Mouse (Mus musculus): Measurements from ENCODE around the gene Psen2. TPM values are rescaled to one million over a fixed set of nuclear protein-coding genes. Genes with fewer than 3 reads are reported as not detected.

Gene Psen2
- 6.4 and 6.5 TPM in 2 replicates for polyA plus RNA-seq (2016; fragmentation: Nextera tagmentation; extraction: Ambion mirVana)

DNA sequence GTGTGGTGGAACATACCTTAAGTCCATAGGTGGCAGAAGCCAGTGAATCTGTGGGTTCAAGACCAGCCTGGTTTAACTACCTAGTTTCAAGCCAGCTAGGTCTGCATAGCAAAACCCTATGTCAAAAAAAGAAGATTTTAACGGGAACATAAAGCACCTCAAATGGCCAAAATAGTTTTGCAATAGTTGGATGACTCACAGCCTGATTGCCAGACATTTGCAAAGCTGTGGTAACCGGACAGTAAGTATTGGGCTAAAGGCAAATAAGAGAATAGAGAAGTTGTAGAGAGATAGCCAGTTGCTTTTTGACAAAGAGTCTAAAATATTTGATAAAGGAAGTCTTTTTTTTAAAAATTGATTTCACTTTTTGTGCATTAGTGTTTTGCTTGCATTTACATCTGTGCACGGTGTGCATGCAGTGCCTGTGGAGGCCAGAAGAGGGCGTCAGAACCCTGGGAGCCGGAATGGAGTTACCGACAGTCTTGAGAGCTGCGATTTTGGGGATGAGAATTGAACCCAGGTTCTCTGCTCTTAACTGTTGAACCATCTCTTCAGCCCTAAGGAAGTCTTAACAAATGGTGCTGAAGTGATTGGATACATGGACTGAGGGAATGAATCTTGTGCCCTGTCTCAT lies at the start of gene Psen2:
Gene Psen2, minus strand, starts transcription at position 75 of the 634 bp plus-strand sequence.
- Histone ChIP-seq H3K9me3 (no peaks in the 10 kb centered on the region), H3K27ac (no peak within 1 kb of the TSS), H3K36me3 (replicated peaks) (no peaks in the 10 kb centered on the region), H3K4me1 (peaks cover 12% of the 10 kb centered on the region; the same call in 1 of the 2 replicates), H3K4me3 (no peak within 1 kb of the TSS), H3K27me3 (ENCODE audit: poor library complexity, severe bottlenecking) (peaks cover 27% of the 10 kb centered on the region)
- DNase-seq (ENCODE audit: extremely low spot score, low spot score): no peak
- WGBS: 21% methylated on average over 7 of the region's 7 CpGs

DNA sequence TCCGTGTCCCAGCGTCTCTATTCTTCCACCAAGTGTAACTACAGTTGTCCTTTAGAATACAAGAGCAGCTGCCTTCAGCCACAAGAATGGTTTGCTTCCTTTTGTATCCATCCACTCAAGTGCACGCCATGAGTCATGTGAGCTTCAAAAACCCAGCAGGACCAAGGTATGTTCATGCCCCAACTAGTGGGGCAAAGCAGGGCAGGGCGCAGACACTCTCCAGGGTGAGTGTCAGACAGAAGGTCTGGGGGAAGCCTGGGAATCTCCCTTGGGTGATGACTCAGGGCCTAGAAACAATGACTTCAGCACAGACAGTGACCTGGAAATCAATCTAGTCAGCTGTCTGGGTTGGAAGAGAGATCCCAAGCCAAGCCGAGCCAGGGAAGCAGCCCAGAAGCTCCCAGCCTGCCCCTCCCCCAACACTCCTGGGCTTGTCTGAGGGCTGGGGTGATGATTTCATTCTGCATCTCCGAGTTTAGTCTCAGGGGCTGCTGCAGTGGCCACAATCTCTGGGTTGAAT lies 49.6 kb upstream of the Psen2 start:
- Histone ChIP-seq H3K36me3 (replicated peaks) (no peaks in the 10 kb centered on the region), H3K27me3 (ENCODE audit: poor library complexity, severe bottlenecking) (peaks cover 17% of the 10 kb centered on the region), H3K4me1 (peaks cover 23% of the 10 kb centered on the region), H3K4me3 (peak overlapping the region; percentile 48; the same call in 1 of the 2 replicates), H3K9me3 (no peaks in the 10 kb centered on the region), H3K27ac (peak overlapping the region; percentile 66)
- WGBS: 41% methylated on average over 6 of the region's 6 CpGs
- peak; percentile 30 for DNase-seq (ENCODE audit: extremely low spot score, low spot score)

DNA sequence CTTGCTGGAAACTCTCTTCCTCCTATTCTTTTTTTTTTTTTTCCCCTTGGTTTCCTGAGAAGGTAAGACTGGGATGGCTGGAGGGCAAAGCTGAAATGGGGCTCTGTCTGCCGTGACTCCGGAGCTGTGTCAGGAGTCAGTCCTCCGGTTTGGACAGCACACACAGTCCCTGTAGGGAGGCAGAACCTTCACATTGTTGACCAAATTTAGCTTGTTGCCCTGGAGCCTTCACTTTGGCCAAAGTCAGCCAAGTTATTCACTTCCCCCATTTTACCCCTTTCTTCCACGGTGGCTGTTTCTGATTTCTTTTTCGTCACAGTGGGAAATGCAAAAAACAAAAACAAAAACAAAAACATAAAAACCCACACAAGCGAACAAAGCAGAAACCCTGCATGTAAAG lies 49.0 kb upstream of the Psen2 start:
- 64% methylated on average over 6 of the region's 6 CpGs for WGBS
- Histone ChIP-seq H3K36me3 (replicated peaks) (no peaks in the 10 kb centered on the region), H3K4me1 (peaks cover 23% of the 10 kb centered on the region), H3K27ac (peak overlapping the region; percentile 66), H3K9me3 (no peaks in the 10 kb centered on the region), H3K4me3 (no peak overlapping the region), H3K27me3 (ENCODE audit: poor library complexity, severe bottlenecking) (peaks cover 17% of the 10 kb centered on the region)
- no peak for DNase-seq (ENCODE audit: extremely low spot score, low spot score)

DNA sequence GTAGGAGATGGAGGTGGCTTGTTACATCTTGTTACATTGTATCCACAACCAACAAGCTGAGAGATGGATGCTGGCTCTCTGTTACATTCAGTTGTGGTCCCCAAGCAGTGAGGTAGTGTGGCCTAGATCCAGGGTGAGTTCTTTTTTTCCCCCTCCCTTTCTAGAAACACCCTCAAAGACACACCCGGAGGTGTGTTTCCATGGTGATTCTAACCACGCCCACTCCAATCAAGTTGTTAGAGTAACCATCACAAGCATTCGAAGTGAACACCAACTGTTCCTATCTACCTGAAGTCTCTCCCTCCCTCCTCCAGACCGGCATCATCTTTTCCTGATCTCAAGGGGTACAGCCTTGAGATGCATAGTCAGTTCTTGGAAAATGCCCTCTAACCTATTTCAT lies 45.7 kb upstream of the Psen2 start:
- WGBS: 81% methylated on average over 4 of the region's 4 CpGs
- no peaks in the 10 kb centered on the region for H3K36me3 ChIP-seq (replicated peaks)

DNA sequence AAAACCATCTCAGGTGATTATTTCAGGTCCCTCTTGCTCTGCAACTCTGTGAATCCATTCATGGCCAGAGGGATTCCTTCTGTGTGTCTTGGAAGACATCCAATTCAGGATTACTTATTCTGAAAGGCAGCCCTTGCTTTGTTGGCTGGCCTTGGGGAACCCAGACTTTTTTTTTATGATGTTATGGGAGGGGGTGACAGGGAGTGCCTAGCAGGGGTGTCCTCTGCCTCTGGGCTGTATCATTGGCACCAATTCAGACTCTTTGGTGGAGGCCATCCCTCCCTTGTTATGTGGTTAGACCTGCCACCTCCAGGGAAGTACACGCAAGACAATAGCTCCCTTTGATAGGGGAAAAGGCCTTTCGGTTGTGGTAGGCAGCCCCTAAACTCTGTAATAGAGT lies 44.4 kb upstream of the Psen2 start:
- H3K27me3 ChIP-seq (ENCODE audit: poor library complexity, severe bottlenecking): peaks cover 1% of the 10 kb centered on the region; the same call in 1 of the 2 replicates
- no peaks in the 10 kb centered on the region for H3K36me3 ChIP-seq (replicated peaks)
- H3K4me1 ChIP-seq: peaks cover 23% of the 10 kb centered on the region
- WGBS: 71% methylated on average over 2 of the region's 2 CpGs
- H3K9me3 ChIP-seq: no peaks in the 10 kb centered on the region
- H3K27ac ChIP-seq: no peak overlapping the region
- no peak for DNase-seq (ENCODE audit: extremely low spot score, low spot score)
- H3K4me3 ChIP-seq: no peak overlapping the region

More for the DNA sequence above, 45.7 kb upstream of the Psen2 start:
- Histone ChIP-seq H3K27ac (no peak overlapping the region), H3K27me3 (ENCODE audit: poor library complexity, severe bottlenecking) (peaks cover 9% of the 10 kb centered on the region; the same call in 1 of the 2 replicates), H3K4me3 (no peak overlapping the region), H3K9me3 (no peaks in the 10 kb centered on the region), H3K4me1 (peaks cover 24% of the 10 kb centered on the region)
- no peak for DNase-seq (ENCODE audit: extremely low spot score, low spot score)

DNA sequence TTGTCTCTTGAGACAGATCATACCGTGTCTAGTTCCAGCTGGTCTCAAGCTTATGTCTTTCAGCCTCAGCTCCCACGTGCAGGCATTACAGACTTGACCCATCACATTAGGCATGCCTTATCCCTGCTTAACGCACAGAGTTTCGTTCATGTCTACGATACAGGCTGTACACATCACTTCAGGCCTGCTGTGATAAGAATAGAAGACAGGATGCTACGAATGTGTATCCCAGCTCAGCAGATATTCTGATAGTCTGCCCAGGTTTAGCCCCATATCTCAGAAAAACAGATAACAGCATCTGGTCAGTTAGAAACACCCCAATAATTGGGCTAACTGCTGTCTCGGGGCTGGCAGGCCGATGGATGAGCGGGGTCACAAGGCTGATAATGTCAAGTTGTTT lies 43.7 kb upstream of the Psen2 start:
- WGBS: 94% methylated on average over 9 of the region's 9 CpGs
- H3K4me3 ChIP-seq: no peak overlapping the region

DNA sequence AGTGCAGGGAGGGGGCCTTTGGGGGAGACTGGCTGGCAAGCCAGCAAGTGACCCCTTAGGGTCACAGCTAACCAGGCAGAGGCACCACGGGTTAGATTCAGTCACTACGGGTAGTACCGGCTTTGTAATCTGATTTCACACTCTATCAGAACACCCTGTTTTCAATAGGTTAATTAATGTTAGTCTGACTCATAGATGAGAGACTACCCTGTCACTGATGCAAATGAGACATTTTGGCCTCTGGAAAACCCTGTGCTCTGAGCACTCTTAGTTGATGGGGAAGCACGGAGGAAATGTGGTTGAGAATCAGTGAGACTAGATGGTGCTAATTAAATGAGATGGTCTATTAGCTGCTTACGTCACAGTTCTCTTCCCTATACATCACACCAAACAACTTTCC lies 40.4 kb upstream of the Psen2 start:
- Histone ChIP-seq H3K27me3 (ENCODE audit: poor library complexity, severe bottlenecking) (no peaks in the 10 kb centered on the region), H3K36me3 (replicated peaks) (no peaks in the 10 kb centered on the region), H3K27ac (0 out of 2 replicates have a peak overlapping the region, but pooled peaks have one; percentile 56), H3K9me3 (no peaks in the 10 kb centered on the region), H3K4me1 (peaks cover 30% of the 10 kb centered on the region), H3K4me3 (no peak overlapping the region)
- no peak for DNase-seq (ENCODE audit: extremely low spot score, low spot score)
- 64% methylated on average over 5 of the region's 5 CpGs for WGBS

More for the DNA sequence above, 43.7 kb upstream of the Psen2 start:
- peaks cover 22% of the 10 kb centered on the region for H3K4me1 ChIP-seq
- H3K36me3 ChIP-seq (replicated peaks): no peaks in the 10 kb centered on the region
- no peak for DNase-seq (ENCODE audit: extremely low spot score, low spot score)
- no peak overlapping the region for H3K27ac ChIP-seq
- no peaks in the 10 kb centered on the region for H3K27me3 ChIP-seq (ENCODE audit: poor library complexity, severe bottlenecking)
- H3K9me3 ChIP-seq: no peaks in the 10 kb centered on the region

DNA sequence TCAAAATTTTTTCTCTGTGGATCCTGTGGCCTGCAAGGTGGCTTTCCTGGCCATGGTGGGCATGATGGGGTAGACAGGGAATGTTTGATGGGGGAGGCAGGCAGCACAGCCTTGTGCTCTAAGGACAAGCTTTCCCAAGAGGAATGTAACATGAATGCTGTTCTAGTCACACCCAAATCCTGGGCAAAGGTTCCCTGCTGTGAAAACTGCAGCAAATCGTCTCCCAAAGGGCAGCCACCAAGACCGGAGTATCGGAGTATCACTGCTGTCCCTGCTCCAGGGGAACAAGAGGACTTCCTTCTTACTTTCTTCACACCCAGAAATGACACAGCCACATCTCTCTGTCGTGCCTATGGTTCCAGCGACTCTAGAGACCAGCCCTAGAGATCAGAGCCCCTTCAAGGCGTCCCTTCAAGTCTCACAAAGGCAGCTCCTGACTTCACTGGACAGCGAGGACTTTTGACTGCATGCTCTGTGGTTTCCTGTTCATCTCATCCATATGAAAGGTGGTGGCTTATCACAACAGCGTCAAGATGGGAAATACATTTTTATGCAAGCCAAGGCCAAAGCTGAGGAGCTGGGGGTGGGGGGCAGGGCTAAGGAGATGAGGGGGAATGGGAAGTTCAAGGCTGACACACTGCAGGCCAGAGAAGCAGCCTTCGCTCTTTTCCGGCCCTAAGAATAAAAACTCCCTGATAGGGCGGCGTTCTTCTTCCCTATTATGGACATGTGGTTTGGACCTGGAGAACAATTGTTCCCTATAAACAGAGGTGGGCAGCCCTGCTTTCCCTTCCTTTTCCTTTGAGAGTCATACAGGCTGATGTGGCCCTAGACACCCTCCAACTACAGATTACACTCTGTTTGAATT lies 39.2 kb upstream of the Psen2 start:
- DNase-seq (ENCODE audit: extremely low spot score, low spot score): no peak
- H3K9me3 ChIP-seq: no peaks in the 10 kb centered on the region
- no peaks in the 10 kb centered on the region for H3K36me3 ChIP-seq (replicated peaks)
- no peak overlapping the region for H3K4me3 ChIP-seq
- 0 out of 2 replicates have a peak overlapping the region, but pooled peaks have one; percentile 1 for H3K27ac ChIP-seq
- H3K27me3 ChIP-seq (ENCODE audit: poor library complexity, severe bottlenecking): no peaks in the 10 kb centered on the region
- 73% methylated on average over 12 of the region's 12 CpGs for WGBS
- peaks cover 35% of the 10 kb centered on the region for H3K4me1 ChIP-seq

DNA sequence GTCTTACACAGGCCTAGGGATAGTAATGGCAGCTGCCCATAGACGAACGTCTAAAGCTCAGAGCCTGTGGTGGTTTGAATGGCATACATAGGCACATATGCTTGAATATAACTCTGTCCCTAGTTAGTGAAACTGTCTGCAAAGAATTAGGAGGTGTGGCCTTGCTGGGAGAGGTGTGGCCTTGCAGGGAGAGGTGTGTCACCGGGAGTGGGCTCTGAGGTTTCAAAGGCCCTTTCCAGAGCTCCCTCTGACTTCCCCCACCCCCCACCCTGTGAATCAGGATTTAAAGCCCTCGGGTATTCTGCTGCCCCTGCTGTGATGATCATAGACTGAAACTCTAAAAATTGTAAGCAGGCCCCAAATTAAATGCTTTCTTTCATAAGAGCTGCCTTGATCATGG lies 37.8 kb upstream of the Psen2 start:
- peaks cover 37% of the 10 kb centered on the region for H3K4me1 ChIP-seq
- WGBS: 56% methylated on average over 4 of the region's 4 CpGs
- H3K9me3 ChIP-seq: no peaks in the 10 kb centered on the region
- H3K4me3 ChIP-seq: no peak overlapping the region
- DNase-seq (ENCODE audit: extremely low spot score, low spot score): no peak
- no peaks in the 10 kb centered on the region for H3K36me3 ChIP-seq (replicated peaks)
- H3K27ac ChIP-seq: no peak overlapping the region
- no peaks in the 10 kb centered on the region for H3K27me3 ChIP-seq (ENCODE audit: poor library complexity, severe bottlenecking)

DNA sequence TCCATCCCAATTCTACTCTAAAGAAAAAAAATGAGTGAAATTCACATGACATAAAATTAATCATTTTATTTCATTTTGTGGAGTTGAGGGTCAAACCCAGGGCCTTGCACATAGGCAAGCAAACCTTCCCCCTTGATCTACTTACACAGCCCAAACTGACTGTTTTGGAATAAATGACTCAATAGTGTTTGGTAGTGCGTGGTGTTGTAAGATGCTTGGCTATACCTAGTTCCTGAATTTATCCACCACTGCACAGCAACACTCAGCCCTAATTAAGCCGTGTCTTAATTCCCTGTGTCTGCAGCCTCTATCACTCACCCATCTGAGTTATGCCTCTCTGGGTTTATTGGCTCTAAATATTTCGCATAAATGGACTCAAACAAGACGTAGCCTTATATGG lies 37.1 kb upstream of the Psen2 start:
- no peak overlapping the region for H3K4me3 ChIP-seq
- no peak overlapping the region for H3K27ac ChIP-seq
- H3K9me3 ChIP-seq: no peaks in the 10 kb centered on the region
- H3K4me1 ChIP-seq: peaks cover 36% of the 10 kb centered on the region
- 95% methylated on average over 4 of the region's 4 CpGs for WGBS
- no peak for DNase-seq (ENCODE audit: extremely low spot score, low spot score)
- H3K27me3 ChIP-seq (ENCODE audit: poor library complexity, severe bottlenecking): no peaks in the 10 kb centered on the region
- no peaks in the 10 kb centered on the region for H3K36me3 ChIP-seq (replicated peaks)

DNA sequence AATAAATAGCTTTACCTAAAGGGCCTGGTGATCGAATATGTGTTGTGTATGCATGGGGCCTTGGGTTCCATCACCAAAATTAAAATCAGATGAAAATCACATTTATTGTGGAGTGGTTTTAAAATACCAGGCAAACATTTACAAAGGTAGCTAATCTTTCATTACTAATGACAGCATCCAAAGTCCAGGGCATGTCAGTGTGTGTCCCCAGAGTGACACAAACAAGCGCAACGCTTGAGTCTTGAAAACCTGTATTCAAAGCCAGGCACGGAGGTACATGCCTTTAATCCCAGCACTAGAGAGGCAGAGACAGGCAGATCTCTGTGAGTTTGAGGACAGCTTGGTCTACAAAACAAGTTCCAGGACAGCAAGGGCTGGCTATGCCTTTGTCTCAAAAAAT lies 36.5 kb upstream of the Psen2 start:
- Histone ChIP-seq H3K36me3 (replicated peaks) (no peaks in the 10 kb centered on the region), H3K4me3 (no peak overlapping the region), H3K9me3 (no peaks in the 10 kb centered on the region), H3K27ac (no peak overlapping the region), H3K4me1 (peaks cover 32% of the 10 kb centered on the region), H3K27me3 (ENCODE audit: poor library complexity, severe bottlenecking) (no peaks in the 10 kb centered on the region)
- DNase-seq (ENCODE audit: extremely low spot score, low spot score): no peak
- 95% methylated on average over 4 of the region's 4 CpGs for WGBS

DNA sequence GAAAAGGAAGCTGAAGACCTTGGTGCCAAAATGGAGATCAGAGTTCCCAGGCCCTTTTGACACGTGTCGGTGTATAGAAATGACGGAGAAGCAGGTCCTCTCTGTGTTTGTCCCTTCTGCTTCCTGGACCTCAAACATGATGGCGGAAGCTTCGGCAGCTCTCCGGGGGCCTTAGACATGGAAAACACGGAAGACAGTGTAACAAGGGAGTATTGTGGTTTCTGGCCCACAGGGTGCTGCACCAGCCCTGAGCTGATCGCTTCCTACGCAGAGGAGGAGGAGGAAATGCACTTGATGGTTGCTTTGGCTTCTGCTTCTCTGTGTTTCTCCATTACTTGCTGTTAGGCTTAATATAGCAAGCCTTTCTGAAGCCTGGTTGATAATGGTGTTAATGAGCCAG lies 32.9 kb upstream of the Psen2 start:
- Histone ChIP-seq H3K27me3 (ENCODE audit: poor library complexity, severe bottlenecking) (no peaks in the 10 kb centered on the region), H3K4me1 (peaks cover 11% of the 10 kb centered on the region), H3K4me3 (no peak overlapping the region), H3K27ac (no peak overlapping the region), H3K36me3 (replicated peaks) (no peaks in the 10 kb centered on the region), H3K9me3 (no peaks in the 10 kb centered on the region)
- 90% methylated on average over 9 of the region's 9 CpGs for WGBS
- no peak for DNase-seq (ENCODE audit: extremely low spot score, low spot score)

DNA sequence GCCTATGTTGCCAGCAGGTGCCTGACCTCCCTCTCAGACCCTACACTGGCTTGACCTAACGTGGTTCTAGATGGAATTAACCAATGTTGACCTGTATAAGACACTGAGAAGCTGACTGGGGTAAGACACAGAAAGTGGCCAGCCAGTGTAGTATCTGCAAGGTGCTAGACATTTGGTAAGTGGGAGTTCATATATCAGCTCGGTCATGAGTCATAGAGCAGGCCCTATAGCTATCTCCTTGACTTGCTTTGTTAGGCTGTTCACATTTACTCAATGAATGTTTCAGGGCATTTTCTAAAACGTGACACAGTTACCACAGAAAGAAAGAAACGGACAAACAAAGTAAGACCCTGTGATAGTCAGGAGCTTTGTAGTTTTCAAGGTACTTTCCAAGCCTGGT lies 27.1 kb upstream of the Psen2 start:
- no peaks in the 10 kb centered on the region for H3K9me3 ChIP-seq
- DNase-seq (ENCODE audit: extremely low spot score, low spot score): no peak
- H3K27ac ChIP-seq: no peak overlapping the region
- H3K27me3 ChIP-seq (ENCODE audit: poor library complexity, severe bottlenecking): no peaks in the 10 kb centered on the region
- peaks cover 13% of the 10 kb centered on the region for H3K4me1 ChIP-seq
- 86% methylated on average over 4 of the region's 4 CpGs for WGBS
- H3K4me3 ChIP-seq: no peak overlapping the region
- H3K36me3 ChIP-seq (replicated peaks): no peaks in the 10 kb centered on the region

All from forebrain, embryonic 10.5 days (tissue).